Mouse (Mus musculus): ENCODE data around the gene Olfr911-ps1. TPM values are rescaled to one million over a fixed set of nuclear protein-coding genes. Genes with fewer than 3 reads are reported as not detected.

Gene Olfr911-ps1
- not detected for total RNA-seq (2021)
- long read RNA-seq, experiment 1: 0 reads
- long read RNA-seq, experiment 2: 0 reads

- DNase-seq: no peak
Measured at GRCm38 (mm10) chr9:38521280-38521679, at the start of gene Olfr911-ps1. Olfr911-ps1 (plus strand) TSS chr9:38521580.

GRCm38 (mm10) chr9:38486785-38487184, 34.6 kb upstream of the Olfr911-ps1 start, which contains the start of gene Olfr906:
Olfr906 (plus strand) TSS chr9:38487085.
- no peak for DNase-seq

GRCm38 (mm10) chr9:38495501-38495900, 25.9 kb upstream of the Olfr911-ps1 start, which contains the start of gene Olfr907:
Olfr907 (plus strand) TSS chr9:38495801.
- DNase-seq: no peak

GRCm38 (mm10) chr9:38512353-38512752, 9.0 kb upstream of the Olfr911-ps1 start:
- DNase-seq: no peak

GRCm38 (mm10) chr9:38537549-38537948, 16.2 kb downstream of the Olfr911-ps1 start, which contains the start of gene Olfr910:
Olfr910 (plus strand) TSS chr9:38537849.
- DNase-seq: no peak

Other genes with a start within 250 kb of the Olfr911-ps1 start
- gene Olfr896-ps1, start 230.5 kb upstream of the Olfr911-ps1 start, total RNA-seq (2021): not detected
- gene Olfr25, start 192.5 kb upstream of the Olfr911-ps1 start, total RNA-seq (2021): not detected
- not detected for gene Olfr898, start 173.2 kb upstream of the Olfr911-ps1 start, total RNA-seq (2021)
- gene Olfr250, start 154.7 kb upstream of the Olfr911-ps1 start, total RNA-seq (2021): not detected
- not detected for gene Olfr251, start 144.5 kb upstream of the Olfr911-ps1 start, total RNA-seq (2021)
- not detected for gene Olfr147, start 119.9 kb upstream of the Olfr911-ps1 start, total RNA-seq (2021)
- not detected for gene Olfr901, start 92.1 kb upstream of the Olfr911-ps1 start, total RNA-seq (2021)
- not detected for gene Olfr902, start 73.9 kb upstream of the Olfr911-ps1 start, total RNA-seq (2021)
- not detected for gene Olfr904, start 58.4 kb upstream of the Olfr911-ps1 start, total RNA-seq (2021)
- gene Olfr905, start 50.5 kb upstream of the Olfr911-ps1 start, total RNA-seq (2021): not detected
- not detected for gene Olfr906, start 34.5 kb upstream of the Olfr911-ps1 start, total RNA-seq (2021)
- gene Olfr907, start 25.8 kb upstream of the Olfr911-ps1 start, total RNA-seq (2021): not detected
- gene Olfr910, start 16.3 kb downstream of the Olfr911-ps1 start, total RNA-seq (2021): not detected
- not detected for gene Olfr912, start 58.6 kb downstream of the Olfr911-ps1 start, total RNA-seq (2021)
- gene Olfr913, start 71.2 kb downstream of the Olfr911-ps1 start, total RNA-seq (2021): not detected
- not detected for gene Olfr914, start 83.5 kb downstream of the Olfr911-ps1 start, total RNA-seq (2021)
- not detected for gene Olfr916, start 138.3 kb downstream of the Olfr911-ps1 start, total RNA-seq (2021)
- not detected for gene Olfr917, start 144.3 kb downstream of the Olfr911-ps1 start, total RNA-seq (2021)
- not detected for gene Olfr918, start 153.0 kb downstream of the Olfr911-ps1 start, total RNA-seq (2021)
- not detected for gene Olfr919, start 182.1 kb downstream of the Olfr911-ps1 start, total RNA-seq (2021)
- 10 to 100 TPM; 21.9 to 27.3 TPM for gene Vwa5a, start 196.7 kb downstream of the Olfr911-ps1 start, total RNA-seq (2021)
- under 1 TPM; 0.05 TPM for gene Olfr920, start 230.7 kb downstream of the Olfr911-ps1 start, total RNA-seq (2021)

All from heart, adult 18-20 months (tissue).